Mouse (Mus musculus): ENCODE data around the gene Plppr4.

GRCm38 (mm10) chr3:117307555-117307954, 53.1 kb downstream of the Plppr4 start:
- no peak for TF ChIP-seq CTCF (IDR thresholded peaks at IDR 0.05; ENCODE audit: insufficient read depth, low read length)
- TF ChIP-seq POLR2A (IDR thresholded peaks at IDR 0.05; ENCODE audit: borderline replicate concordance, extremely low read depth, low read depth, low read length): no peak
